ENCODE assay signal across 23 mouse cellular contexts in the genomic region with DNA sequence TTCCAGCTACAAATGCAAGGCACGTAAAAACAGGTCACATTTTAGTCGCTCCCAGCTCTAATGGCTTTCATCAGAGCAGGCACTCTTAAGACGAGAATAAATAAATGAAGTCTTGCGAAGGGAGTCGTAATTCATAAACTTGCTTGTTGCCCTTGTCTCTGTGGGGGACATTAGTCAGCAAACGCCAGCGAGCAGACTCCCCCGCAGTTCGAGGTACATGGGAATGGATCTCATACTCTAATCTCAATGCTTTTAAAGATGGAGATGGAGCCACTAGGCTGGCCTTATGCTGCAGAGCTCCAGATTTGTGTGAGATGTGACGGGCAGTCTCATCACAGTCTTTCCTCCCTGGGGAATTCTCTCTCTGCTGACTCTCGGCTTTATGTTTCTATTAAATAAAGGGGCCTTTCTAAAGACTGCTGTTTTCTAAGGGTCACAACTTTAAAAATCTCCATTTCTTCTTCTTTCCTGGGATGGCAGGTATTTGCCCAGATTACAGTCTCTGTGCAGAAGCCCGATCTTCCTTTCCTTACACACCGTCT. TPM values are rescaled to one million over a fixed set of nuclear protein-coding genes. Genes with fewer than 3 reads are reported as not detected.
DNase-seq lines count a peak whose midpoint lies in the region; ATAC-seq and TF ChIP-seq lines count a peak whose summit lies in the region.
"Had no signal": no experiment of that assay in that cellular context is flagged by ENCODE, and none has a peak within 500 bp of the region (broad histone marks: within the 10 kb centered on the region; RNA-seq: fewer than 3 reads in every experiment).

No protein-coding gene starts in this region.

- intact Hi-C loops in heart, postnatal 14 days (cut with DNase I) = no loop called here

- H3K9me3 ChIP-seq in liver, postnatal 0 days (ENCODE audit: low read length) = no peaks in the 10 kb centered on the region
- no peaks in the 10 kb centered on the region for H3K9me3 ChIP-seq in neural tube, embryonic 12.5 days
- H3K9me3 ChIP-seq: embryonic facial prominence, embryonic 13.5 days; intestine, embryonic 15.5 days had no signal

- ATAC-seq in liver, postnatal 0 days = no peak
- ATAC-seq in neural tube, embryonic 12.5 days (ENCODE audit: low FRiP score, low read depth) = no peak
- ATAC-seq: intestine, embryonic 15.5 days had no signal

- TF ChIP-seq EP300 in liver, postnatal 0 days (IDR thresholded peaks at IDR 0.05; ENCODE audit: low read depth) = no peak

- no peaks in the 10 kb centered on the region for H3K4me1 ChIP-seq in liver, postnatal 0 days (ENCODE audit: insufficient read depth)
- peaks cover 37% of the 10 kb centered on the region for H3K4me1 ChIP-seq in neural tube, embryonic 12.5 days
- H3K4me1 ChIP-seq: intestine, embryonic 15.5 days; megakaryocyte, embryonic 14.5 days had no signal

- TF ChIP-seq CTCF in liver, postnatal 0 days (IDR thresholded peaks at IDR 0.05; ENCODE audit: low read depth) = no peak

- no peak overlapping the region for H3K9ac ChIP-seq in liver, postnatal 0 days (replicated peaks)
- no peak overlapping the region for H3K9ac ChIP-seq in neural tube, embryonic 12.5 days
- H3K9ac ChIP-seq: embryonic facial prominence, embryonic 13.5 days; intestine, embryonic 15.5 days had no signal

- WGBS in liver, postnatal 0 days (ENCODE audit: insufficient replicate concordance) = 70% methylated on average over 13 of the region's 13 CpGs
- 47% methylated on average over 13 of the region's 13 CpGs for WGBS in neural tube, embryonic 12.5 days

- H3K27me3 ChIP-seq in liver, postnatal 0 days (ENCODE audit: insufficient read depth, low read length) = no peaks in the 10 kb centered on the region
- H3K27me3 ChIP-seq in neural tube, embryonic 12.5 days (replicated peaks) = no peaks in the 10 kb centered on the region
- H3K27me3 ChIP-seq: intestine, embryonic 15.5 days had no signal

- DNase-seq in embryo, embryonic 11 days = peak; percentile 33
- no peak for DNase-seq in embryo, embryonic 10 days (ENCODE audit: low spot score)
- DNase-seq in liver, postnatal 0 days = no peak
- DNase-seq in liver = no peak
- DNase-seq in fat pad, adult 2 months (ENCODE audit: extremely low read depth, low read depth, low spot score) = peak; percentile 30
- DNase-seq in heart, postnatal 14 days = no peak
- DNase-seq in cerebellum, postnatal 25 days = no peak
- DNase-seq: cerebellum, postnatal 10 days; heart, adult 18-20 months; right cerebral cortex, adult 18-20 months; thymus, postnatal 14 days had no signal

- H3K4me2 ChIP-seq in liver, postnatal 0 days (ENCODE audit: low read depth, low read length) = no peak overlapping the region
- no peak overlapping the region; the same call in 1 of the 2 replicates for H3K4me2 ChIP-seq in neural tube, embryonic 12.5 days (replicated peaks)
- H3K4me2 ChIP-seq: embryonic facial prominence, embryonic 13.5 days; intestine, embryonic 15.5 days had no signal

- H3K36me3 ChIP-seq in liver, postnatal 0 days (replicated peaks; ENCODE audit: insufficient read depth, low read length) = no peaks in the 10 kb centered on the region
- H3K36me3 ChIP-seq in neural tube, embryonic 12.5 days = no peaks in the 10 kb centered on the region
- H3K36me3 ChIP-seq: embryonic facial prominence, embryonic 13.5 days; intestine, embryonic 15.5 days had no signal

- no peak overlapping the region for H3K4me3 ChIP-seq in liver, postnatal 0 days (ENCODE audit: low read depth, low read length)
- no peak overlapping the region for H3K4me3 ChIP-seq in neural tube, embryonic 12.5 days
- H3K4me3 ChIP-seq: embryonic facial prominence, embryonic 13.5 days; intestine, embryonic 15.5 days; megakaryocyte, embryonic 14.5 days had no signal

- H3K27ac ChIP-seq in liver, postnatal 0 days (ENCODE audit: low read depth) = 0 out of 2 replicates have a peak overlapping the region, but pooled peaks have one; percentile 18
- peak overlapping the region; percentile 33; the same call in 1 of the 2 replicates for H3K27ac ChIP-seq in neural tube, embryonic 12.5 days
- H3K27ac ChIP-seq: embryonic facial prominence, embryonic 13.5 days; intestine, embryonic 15.5 days had no signal

RNA-seq across cellular contexts. Expression of gene 1700019N19Rik, which starts 39.4 kb away (rescaled TPM):
- not detected in 2 replicates for polyA plus RNA-seq in liver, postnatal 0 days (2015; fragmentation: Nextera tagmentation; extraction: Ambion mirVana)
- not detected in 2 replicates for polyA plus RNA-seq in neural tube, embryonic 12.5 days (2016; fragmentation: Nextera tagmentation; extraction: Ambion mirVana)
- total RNA-seq in heart, postnatal 14 days (2021) = not detected
- total RNA-seq: adrenal gland, adult 18-20 months; heart, adult 18-20 months; left cerebral cortex, postnatal 14 days; liver, adult 2 months; neutrophil, adult 5-6 weeks had no signal
- polyA plus RNA-seq: embryonic facial prominence, embryonic 13.5 days; forebrain, embryonic 11.5 days; heart, embryonic 16.5 days; intestine, embryonic 15.5 days; liver, adult 2 months; lung, embryonic 16.5 days; stomach, embryonic 14.5 days had no signal

Comparison
In these comparisons a context has a peak if more than half of its experiments do, and no peak if none do; other contexts are left out.
1. DNase-seq: peak in embryo, embryonic 11 days (single experiment) and fat pad, adult 2 months (single experiment); none in embryo, embryonic 10 days (single experiment), liver, postnatal 0 days (single experiment), liver (single experiment), heart, postnatal 14 days (0 of 2) and cerebellum, postnatal 25 days (0 of 2).